Mouse (Mus musculus) B cell, adult 2 months (primary cell): ENCODE results near the gene Setd4.
"Not testable (repeated sequence)": the region's sequence is repeated elsewhere in the genome, so short reads cannot be mapped to it uniquely, and the experiment has no call there.

ENCODE experiments used
- DNase-seq, 2 experiments: peaks; one replicate each; pipeline ENCODE4 v3.0.0; 2022

Gene Setd4

GRCm38 (mm10) chr16:93603439-93604212, at the start of gene Setd4:
Gene Setd4, minus strand, starts transcription at chr16:93604063.
- peak; percentile 80 to 85 for DNase-seq

GRCm38 (mm10) chr16:93648441-93649183, 44.7 kb upstream of the Setd4 start:
- DNase-seq: no peak

- no peak for DNase-seq
Observed at GRCm38 (mm10) chr16:93644006-93644405, 40.1 kb upstream of the Setd4 start.

- no peak for DNase-seq
Observed at GRCm38 (mm10) chr16:93627761-93628400, 24.0 kb upstream of the Setd4 start, which contains the start of gene Gm5678. Gene Gm5678, plus strand, starts transcription at chr16:93628097.

GRCm38 (mm10) chr16:93626745-93627144, 22.9 kb upstream of the Setd4 start:
- no peak for DNase-seq

GRCm38 (mm10) chr16:93624671-93625070, 20.8 kb upstream of the Setd4 start:
- DNase-seq: no peak

GRCm38 (mm10) chr16:93623759-93624158, 19.9 kb upstream of the Setd4 start:
- DNase-seq: not testable (repeated sequence)

GRCm38 (mm10) chr16:93615118-93615870, 11.4 kb upstream of the Setd4 start:
- DNase-seq: peak; percentile 86 to 87

- DNase-seq: no peak
Observed at GRCm38 (mm10) chr16:93610961-93611360, 7.1 kb upstream of the Setd4 start.

GRCm38 (mm10) chr16:93609796-93610195, 5.9 kb upstream of the Setd4 start:
- DNase-seq: no peak

- no peak for DNase-seq
Observed at GRCm38 (mm10) chr16:93608731-93609130, 4.9 kb upstream of the Setd4 start.

GRCm38 (mm10) chr16:93607669-93608101, 3.8 kb upstream of the Setd4 start:
- peak; percentile 93 to 95 for DNase-seq

- no peak for DNase-seq
Observed at GRCm38 (mm10) chr16:93606146-93606545, 2.3 kb upstream of the Setd4 start.

GRCm38 (mm10) chr16:93605553-93605952, 1.7 kb upstream of the Setd4 start, which contains the start of gene Cbr1:
Gene Cbr1, plus strand, starts transcription at chr16:93605853.
- no peak for DNase-seq

GRCm38 (mm10) chr16:93604481-93604969, 662 bp upstream of the Setd4 start:
- no peak for DNase-seq

- no peak for DNase-seq
Observed at GRCm38 (mm10) chr16:93599461-93599860, 4.4 kb downstream of the Setd4 start.

- DNase-seq: no peak
Observed at GRCm38 (mm10) chr16:93597551-93597950, 6.3 kb downstream of the Setd4 start.

- no peak for DNase-seq
Observed at GRCm38 (mm10) chr16:93596807-93597206, 7.1 kb downstream of the Setd4 start.

GRCm38 (mm10) chr16:93595766-93596165, 8.1 kb downstream of the Setd4 start:
- no peak for DNase-seq

- no peak for DNase-seq
Observed at GRCm38 (mm10) chr16:93594448-93594847, 9.4 kb downstream of the Setd4 start.

- no peak for DNase-seq
Observed at GRCm38 (mm10) chr16:93593406-93593805, 10.5 kb downstream of the Setd4 start.

GRCm38 (mm10) chr16:93592711-93593110, 11.2 kb downstream of the Setd4 start:
- DNase-seq: no peak
